Mouse (Mus musculus) B cell, adult 67 days (primary cell): ENCODE results near the gene Kcnrg. TPM values are rescaled to one million over a fixed set of nuclear protein-coding genes. Genes with fewer than 3 reads are reported as not detected.

Experiments used
- total RNA-seq, 2 experiments: library from RNA; stranded (reverse); gene quantifications; 4 replicates each; pipeline ENCODE4 v1.2.4; 2023

The Kcnrg gene
- under 1 TPM; 0.42 to 0.49 TPM for total RNA-seq

GRCm38 (mm10) chr14:61607157-61607556 lies at the start of gene Kcnrg:
Gene Kcnrg (plus strand): TSS chr14:61607457.

DNA sequence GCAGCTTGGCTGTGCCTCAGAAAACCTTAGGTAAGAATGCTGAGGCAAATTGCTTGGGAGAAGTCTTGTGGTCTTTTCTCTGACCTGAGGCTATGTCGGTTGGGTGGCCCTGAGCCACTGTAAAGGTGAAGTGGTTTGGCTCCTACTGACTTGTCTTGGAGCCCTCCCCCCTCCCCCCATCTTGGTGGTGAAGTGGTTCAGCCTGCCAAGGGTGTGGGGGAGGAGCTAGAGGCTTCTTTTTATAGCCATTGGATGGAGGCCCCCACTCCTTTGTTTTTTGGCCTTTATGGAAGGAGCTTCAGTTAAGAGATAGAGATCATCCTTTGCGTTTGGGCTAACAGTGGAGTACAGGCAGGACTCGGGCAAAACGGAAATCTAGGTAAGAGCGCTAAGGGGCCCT lies 9.3 kb upstream of the Kcnrg start, which contains the start of gene Trim13:
TSS of gene Trim13 (plus strand) at position 280 of the 400 bp plus-strand sequence.

Other genes with a start within 250 kb of the Kcnrg start
- gene Ebpl, start 247.0 kb upstream of the Kcnrg start, total RNA-seq = 1 to 10 TPM; 4.3 to 4.6 TPM
- 10 to 100 TPM; 31.2 to 31.6 TPM for gene Kpna3, start 167.6 kb upstream of the Kcnrg start, total RNA-seq
- gene Spryd7, start 50.6 kb upstream of the Kcnrg start, total RNA-seq = 1 to 10 TPM; 7.6 to 8.4 TPM
- 1 to 10 TPM; 5.3 to 6.7 TPM for gene Trim13, start 9.2 kb upstream of the Kcnrg start, total RNA-seq